Comparison of ENCODE assay signal across 9 mouse cellular contexts in the genomic region with DNA sequence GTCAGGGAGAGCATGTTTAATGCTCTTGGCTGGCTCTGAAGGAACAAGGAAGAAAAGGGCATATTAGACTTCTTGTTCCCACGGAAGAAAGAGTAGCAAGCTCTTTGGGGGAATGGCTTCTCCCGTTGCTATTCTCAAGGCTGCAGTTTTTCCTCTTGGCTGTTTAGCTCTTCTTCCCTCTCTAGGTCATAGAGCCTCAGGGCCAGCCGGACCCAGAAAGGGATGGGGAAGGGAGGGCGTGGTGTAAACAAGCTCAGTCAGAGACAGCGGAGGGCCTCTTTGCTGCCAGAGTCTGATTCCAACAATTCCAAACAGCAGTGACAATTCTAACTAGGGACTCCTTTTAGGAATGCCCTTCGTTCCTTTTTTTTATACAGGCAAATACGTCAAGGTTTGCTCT. TPM values are rescaled to one million over a fixed set of nuclear protein-coding genes. Genes with fewer than 3 reads are reported as not detected.
DNase-seq lines count a peak whose midpoint lies in the region; ATAC-seq and TF ChIP-seq lines count a peak whose summit lies in the region.
"Had no signal": no experiment of that assay in that cellular context is flagged by ENCODE, and none has a peak within 500 bp of the region (broad histone marks: within the 10 kb centered on the region; RNA-seq: fewer than 3 reads in every experiment).

No protein-coding gene starts in this region.

- H3K36me3 ChIP-seq in kidney, postnatal 0 days (ENCODE audit: insufficient read depth, low read length): no peaks in the 10 kb centered on the region
- no peaks in the 10 kb centered on the region for H3K36me3 ChIP-seq in heart, embryonic 16.5 days (ENCODE audit: control insufficient read depth, insufficient read depth)
- H3K36me3 ChIP-seq in hindbrain, embryonic 12.5 days: no peaks in the 10 kb centered on the region

- peaks cover 5% of the 10 kb centered on the region; the same call in 1 of the 2 replicates for H3K4me1 ChIP-seq in kidney, postnatal 0 days (replicated peaks; ENCODE audit: insufficient read depth, low read length)
- peaks cover 11% of the 10 kb centered on the region for H3K4me1 ChIP-seq in heart, embryonic 16.5 days (ENCODE audit: control insufficient read depth, insufficient read depth, low read length)
- no peaks in the 10 kb centered on the region for H3K4me1 ChIP-seq in hindbrain, embryonic 12.5 days
- H3K4me1 ChIP-seq: forebrain, embryonic 13.5 days had no signal

- ATAC-seq in kidney, postnatal 0 days (replicated peaks; ENCODE audit: low FRiP score, low read depth): no peak
- ATAC-seq in common myeloid progenitor, adult 5-6 weeks (replicated peaks; ENCODE audit: low read depth, poor library complexity, severe bottlenecking): 0 out of 2 replicates have a peak, but pooled peaks have one; percentile 11
- peak; percentile 58 for ATAC-seq in heart, embryonic 16.5 days (replicated peaks; ENCODE audit: extremely low read depth, insufficient read depth, low FRiP score)
- no peak for ATAC-seq in hindbrain, embryonic 12.5 days (ENCODE audit: low FRiP score)
- ATAC-seq: forebrain, embryonic 13.5 days had no signal

- H3K9ac ChIP-seq in kidney, postnatal 0 days (ENCODE audit: low read depth, low read length): no peak overlapping the region
- peak overlapping the region; percentile 38; the same call in 1 of the 2 replicates for H3K9ac ChIP-seq in heart, embryonic 16.5 days (ENCODE audit: low read length)
- no peak overlapping the region for H3K9ac ChIP-seq in hindbrain, embryonic 12.5 days
- H3K9ac ChIP-seq: forebrain, embryonic 13.5 days had no signal

- WGBS in kidney, postnatal 0 days: 34% methylated on average over 7 of the region's 7 CpGs
- WGBS in heart, embryonic 16.5 days: 31% methylated on average over 7 of the region's 7 CpGs
- WGBS in hindbrain, embryonic 12.5 days: 72% methylated on average over 7 of the region's 7 CpGs

- peak; percentile 47 for DNase-seq in kidney, postnatal 0 days (ENCODE audit: low spot score)
- DNase-seq in kidney, adult 18-20 months: no peak
- DNase-seq in lung, postnatal 4 days: peak; percentile 41 to 60
- no peak for DNase-seq in MN1 (ENCODE audit: low spot score)

- H3K27ac ChIP-seq in kidney, postnatal 0 days: peak overlapping the region; percentile 54; the same call in 1 of the 2 replicates
- peak overlapping the region; percentile 70 for H3K27ac ChIP-seq in heart, embryonic 16.5 days (ENCODE audit: low read length)
- H3K27ac ChIP-seq in hindbrain, embryonic 12.5 days: no peak overlapping the region
- H3K27ac ChIP-seq: forebrain, embryonic 13.5 days; left cerebral cortex, adult 2 months had no signal

- peak overlapping the region; percentile 23; the same call in 1 of the 2 replicates for H3K4me2 ChIP-seq in kidney, postnatal 0 days (ENCODE audit: low read length)
- peak overlapping the region; percentile 44 for H3K4me2 ChIP-seq in heart, embryonic 16.5 days (ENCODE audit: low read depth, low read length)
- H3K4me2 ChIP-seq in hindbrain, embryonic 12.5 days (replicated peaks): no peak overlapping the region
- H3K4me2 ChIP-seq: forebrain, embryonic 13.5 days had no signal

- TF ChIP-seq CTCF in kidney, postnatal 0 days (IDR thresholded peaks at IDR 0.05; ENCODE audit: low read depth): no peak

- no peaks in the 10 kb centered on the region for H3K9me3 ChIP-seq in kidney, postnatal 0 days (replicated peaks; ENCODE audit: low read length)
- H3K9me3 ChIP-seq in heart, embryonic 16.5 days (replicated peaks; ENCODE audit: control insufficient read depth, low read length): no peaks in the 10 kb centered on the region
- H3K9me3 ChIP-seq in hindbrain, embryonic 12.5 days (replicated peaks): no peaks in the 10 kb centered on the region
- H3K9me3 ChIP-seq: forebrain, embryonic 13.5 days had no signal

- H3K27me3 ChIP-seq in kidney, postnatal 0 days (ENCODE audit: insufficient read depth, low read length): no peaks in the 10 kb centered on the region
- no peaks in the 10 kb centered on the region for H3K27me3 ChIP-seq in heart, embryonic 16.5 days (ENCODE audit: control insufficient read depth, insufficient read depth, low read length)
- no peaks in the 10 kb centered on the region for H3K27me3 ChIP-seq in hindbrain, embryonic 12.5 days
- H3K27me3 ChIP-seq: forebrain, embryonic 13.5 days had no signal

- no peak overlapping the region for H3K4me3 ChIP-seq in kidney, postnatal 0 days (replicated peaks; ENCODE audit: low read depth, low read length)
- no peak overlapping the region for H3K4me3 ChIP-seq in heart, embryonic 16.5 days (ENCODE audit: low read length)
- H3K4me3 ChIP-seq in hindbrain, embryonic 12.5 days: no peak overlapping the region
- H3K4me3 ChIP-seq: forebrain, embryonic 13.5 days; left cerebral cortex, adult 2 months had no signal

RNA-seq across cellular contexts. Expression of a gene that starts 7.8 kb away (rescaled TPM):
- 0.74 and 0.75 TPM in 2 replicates for polyA plus RNA-seq in kidney, postnatal 0 days (2015; fragmentation: Nextera tagmentation; extraction: Ambion mirVana)
- under 0.01 and 0.32 TPM in 2 replicates for total RNA-seq in common myeloid progenitor, adult 5-6 weeks (2017)
- polyA plus RNA-seq in heart, embryonic 16.5 days (2015; fragmentation: Nextera tagmentation; extraction: Ambion mirVana): 3.5 and 7.8 TPM in 2 replicates
- polyA plus RNA-seq in hindbrain, embryonic 12.5 days (2016; fragmentation: Nextera tagmentation; extraction: Ambion mirVana): 3.3 and 19.7 TPM in 2 replicates

RNA-seq across cellular contexts. Expression of a gene that starts 38.7 kb away (rescaled TPM):
- polyA plus RNA-seq in kidney, postnatal 0 days (2015; fragmentation: Nextera tagmentation; extraction: Ambion mirVana): 32.1 and 33.2 TPM in 2 replicates
- 48.3 and 50.2 TPM in 2 replicates for total RNA-seq in common myeloid progenitor, adult 5-6 weeks (2017)
- 43.2 and 45.7 TPM in 2 replicates for polyA plus RNA-seq in heart, embryonic 16.5 days (2015; fragmentation: Nextera tagmentation; extraction: Ambion mirVana)
- 65.9 and 69.2 TPM in 2 replicates for polyA plus RNA-seq in hindbrain, embryonic 12.5 days (2016; fragmentation: Nextera tagmentation; extraction: Ambion mirVana)

Comparison
In these comparisons a context has a peak if more than half of its experiments do, and no peak if none do; other contexts are left out.
1. DNase-seq: peak in kidney, postnatal 0 days (single experiment) and lung, postnatal 4 days (2 of 2); none in kidney, adult 18-20 months (single experiment) and MN1 (single experiment).
2. ATAC-seq: peak in common myeloid progenitor, adult 5-6 weeks (single experiment) and heart, embryonic 16.5 days (single experiment); none in kidney, postnatal 0 days (single experiment) and hindbrain, embryonic 12.5 days (single experiment).